Mouse (Mus musculus) spleen, postnatal 4 days (tissue): Measurements from ENCODE around the gene Nup85.

Source experiments
- DNase-seq, 2 experiments: peaks; one replicate each; pipeline ENCODE4 v3.0.0; 2022; ENCODE audit warnings: low spot score in 2 of 2

Nup85 gene

DNA sequence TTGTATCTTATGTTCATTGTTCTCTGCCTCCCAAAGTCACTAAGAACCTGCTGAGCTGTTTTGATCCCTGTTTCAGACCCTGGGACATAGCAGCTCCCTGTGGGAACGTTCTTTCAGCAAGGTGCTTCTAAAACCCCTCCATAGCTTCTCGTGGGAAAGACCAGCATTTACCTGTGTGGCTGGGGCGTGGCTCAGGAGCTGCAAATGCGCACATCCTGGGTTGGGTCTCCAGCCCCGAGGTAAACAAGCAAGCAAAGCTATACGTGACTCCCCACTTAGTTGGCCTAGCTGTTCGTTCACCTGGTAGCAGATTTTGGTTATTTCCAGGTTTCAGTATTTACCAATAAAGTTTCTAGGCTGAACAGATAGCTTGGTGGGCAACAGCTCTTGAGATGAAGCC is 68.0 kb downstream of the Nup85 start:
- DNase-seq, result no peak

DNA sequence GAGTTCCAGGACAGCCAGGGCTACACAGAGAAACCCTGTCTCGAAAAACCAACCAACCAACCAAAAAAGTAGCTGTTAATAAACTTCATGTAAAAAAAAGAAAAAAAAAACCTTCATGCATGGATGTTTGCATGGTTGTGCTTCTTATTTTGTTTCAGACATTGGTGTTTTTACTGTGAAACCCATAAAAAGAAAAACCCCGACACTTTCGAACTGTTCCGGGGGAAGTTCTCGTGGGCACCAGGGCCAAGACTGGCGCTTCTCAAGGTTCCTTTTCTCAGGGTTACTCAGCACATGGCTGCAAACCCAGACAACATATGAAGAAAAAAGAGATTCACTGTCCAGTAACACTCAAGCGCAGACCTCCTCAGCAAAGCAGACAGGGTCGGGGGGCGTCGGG is 68.6 kb downstream of the Nup85 start:
- no peak for DNase-seq
